Mouse (Mus musculus) adipocyte (in vitro differentiated cells): ENCODE measurements around the gene Tipin.

Source experiments
- DNase-seq: peaks from one replicate; pipeline ENCODE4 v3.0.0-alpha.2; 2016; ENCODE audit warnings: low spot score

Tipin gene

GRCm38 (mm10) chr9:64347377-64347776 lies 66.0 kb downstream of the Tipin start:
- DNase-seq, result peak; percentile 51

- DNase-seq, result no peak
Observed at GRCm38 (mm10) chr9:64349490-64349889, 68.1 kb downstream of the Tipin start.

GRCm38 (mm10) chr9:64351191-64351590 lies 69.8 kb downstream of the Tipin start:
- DNase-seq, result no peak
